Mouse (Mus musculus): ENCODE measurements around the gene Tnfrsf17.

DNA sequence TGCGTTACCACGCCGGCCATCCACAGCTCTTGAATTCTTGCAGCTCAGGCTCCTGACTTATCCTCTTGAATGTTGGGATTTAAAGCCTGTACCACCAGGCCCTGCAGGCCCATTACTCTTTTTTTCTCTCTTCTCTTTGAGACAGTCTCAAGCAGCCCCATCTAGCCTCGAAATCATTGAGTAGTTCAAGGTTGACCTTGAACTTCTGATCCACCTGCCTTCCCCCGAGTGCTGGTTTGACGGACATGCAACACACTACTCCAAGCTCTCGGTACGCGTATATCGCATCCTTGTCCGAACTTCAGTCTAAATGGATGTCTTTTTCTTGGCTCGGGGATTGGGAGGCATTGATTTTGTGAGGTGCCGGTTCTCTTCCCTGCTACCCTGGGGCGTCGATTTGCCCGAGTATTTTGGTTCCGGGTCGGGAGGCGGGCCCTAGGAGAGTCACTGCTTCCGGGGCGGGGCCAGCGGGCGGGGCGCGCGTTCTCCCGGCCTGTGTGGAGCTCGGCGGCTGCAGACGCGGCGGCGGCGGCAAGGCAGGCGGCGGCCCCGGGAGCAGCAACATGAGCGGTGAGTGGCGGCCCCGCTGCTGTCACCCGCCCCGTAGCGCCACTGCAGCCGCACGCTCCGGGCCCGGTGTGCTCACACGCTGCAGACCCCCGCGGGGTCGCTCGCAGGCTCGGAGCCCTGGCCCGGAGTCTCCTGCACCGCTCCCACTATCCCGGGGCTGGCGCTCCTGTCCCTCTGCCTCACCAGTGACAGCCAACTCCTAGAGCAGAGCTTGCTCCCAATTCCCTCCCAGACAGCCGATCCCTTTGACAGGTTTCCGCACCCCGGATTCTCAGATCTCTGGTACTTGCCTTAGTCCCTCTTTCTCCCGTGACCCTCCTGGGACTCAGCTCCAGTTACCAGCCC, 9.1 kb downstream of the Tnfrsf17 start, which contains the start of gene Snx29:
- TF ChIP-seq CTCF (IDR thresholded peaks at IDR 0.05; ENCODE audit: insufficient read depth, low read depth, low read length): no peak
- peak; percentile 91 for TF ChIP-seq POLR2A (IDR thresholded peaks at IDR 0.05; ENCODE audit: insufficient read depth, low read depth, low read length)
